Mouse (Mus musculus) heart, postnatal 25 days (tissue): ENCODE data around the gene Poc1a. TPM values are rescaled to one million over a fixed set of nuclear protein-coding genes. Genes with fewer than 3 reads are reported as not detected.

Experiments
- DNase-seq: peaks from one replicate; pipeline ENCODE4 v3.0.0; 2022; ENCODE audit warnings: low spot score
- intact Hi-C: fragments of 180-260 bp; cut with DNase I; formaldehyde crosslinking; loops from one replicate; pipeline ENCODE4 v1.15.1; 2025
- total RNA-seq, 2 experiments: library from RNA; stranded (reverse); gene quantifications; 2 replicates each; pipeline ENCODE4 v1.2.3; 2021

Poc1a gene
- total RNA-seq, 2 experiments from 2014 or later, result 3.3 to 3.4 TPM

- intact Hi-C loops, result no loop called here
- DNase-seq, result no peak
Observed at GRCm38 (mm10) chr9:106293569-106294156, 12.8 kb downstream of the Poc1a start.

GRCm38 (mm10) chr9:106296637-106297174 is 15.8 kb downstream of the Poc1a start:
- no peak for DNase-seq
- intact Hi-C loops, result no loop called here

- no peak for DNase-seq
Observed at GRCm38 (mm10) chr9:106300176-106300803, 19.4 kb downstream of the Poc1a start.

DNA sequence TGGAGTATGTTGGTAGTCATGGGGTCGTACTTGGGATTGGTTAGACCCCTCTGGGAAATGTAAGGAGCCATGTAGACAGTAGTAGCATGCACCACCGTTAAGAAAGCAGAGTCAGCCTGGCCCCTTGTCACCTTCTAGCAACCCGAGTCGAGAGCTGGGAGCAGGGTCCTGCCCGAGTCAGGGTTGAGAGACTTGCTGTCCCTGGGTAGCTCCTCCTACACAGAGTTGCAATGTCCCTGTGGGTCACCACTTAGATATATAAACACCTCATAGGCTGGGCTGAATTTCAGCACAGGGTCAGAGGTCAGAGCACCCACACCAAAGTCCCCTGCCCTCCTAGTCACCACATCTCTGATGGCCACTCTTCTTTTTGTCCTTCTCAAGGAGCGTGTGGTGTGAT is 20.1 kb downstream of the Poc1a start:
- no peak for DNase-seq
- intact Hi-C loops, result no loop called here

More at GRCm38 (mm10) chr9:106300176-106300803, 19.4 kb downstream of the Poc1a start:
- intact Hi-C loops, result no loop called here

GRCm38 (mm10) chr9:106301446-106302080 is 20.7 kb downstream of the Poc1a start:
- no peak for DNase-seq

DNA sequence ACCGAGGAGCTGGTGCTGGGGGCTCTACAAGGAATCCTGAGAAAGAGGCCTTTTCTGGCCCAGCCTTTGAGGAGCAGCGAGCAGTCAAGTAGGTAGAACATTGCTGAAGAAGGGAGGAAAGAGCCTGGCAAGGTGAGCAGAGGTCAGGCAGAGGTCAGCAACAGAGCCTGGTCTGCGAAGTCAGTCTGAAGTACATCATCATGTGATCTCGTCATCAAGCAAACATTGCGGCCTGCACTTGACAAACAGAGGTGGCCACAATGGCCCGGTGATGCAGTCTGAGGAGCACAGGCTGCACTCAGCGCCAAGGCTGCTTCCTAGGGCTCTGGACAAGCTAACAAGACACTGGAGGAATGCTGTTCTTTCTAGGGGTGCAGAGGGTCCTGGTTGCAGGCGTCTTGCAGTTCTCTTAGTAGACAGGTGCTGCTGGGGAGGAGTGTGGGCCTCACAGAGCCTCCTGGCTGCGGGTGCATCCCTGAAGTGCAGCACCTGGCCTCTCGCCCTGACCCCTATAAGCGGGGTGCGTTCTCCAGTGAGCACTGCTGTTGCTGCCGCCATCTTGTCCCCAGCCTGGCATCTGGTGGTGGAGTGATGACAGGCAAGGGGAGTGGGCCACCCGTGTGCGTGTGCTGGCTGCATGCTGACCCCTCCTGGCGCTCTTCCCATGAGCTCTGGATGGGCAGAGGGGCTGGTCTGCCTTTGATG is 21.7 kb downstream of the Poc1a start:
- intact Hi-C loops, result no loop called here
- no peak for DNase-seq

More at GRCm38 (mm10) chr9:106301446-106302080, 20.7 kb downstream of the Poc1a start:
- intact Hi-C loops, result no loop called here

- intact Hi-C loops, result no loop called here
- no peak for DNase-seq
Observed at GRCm38 (mm10) chr9:106303460-106303960, 22.6 kb downstream of the Poc1a start.

DNA sequence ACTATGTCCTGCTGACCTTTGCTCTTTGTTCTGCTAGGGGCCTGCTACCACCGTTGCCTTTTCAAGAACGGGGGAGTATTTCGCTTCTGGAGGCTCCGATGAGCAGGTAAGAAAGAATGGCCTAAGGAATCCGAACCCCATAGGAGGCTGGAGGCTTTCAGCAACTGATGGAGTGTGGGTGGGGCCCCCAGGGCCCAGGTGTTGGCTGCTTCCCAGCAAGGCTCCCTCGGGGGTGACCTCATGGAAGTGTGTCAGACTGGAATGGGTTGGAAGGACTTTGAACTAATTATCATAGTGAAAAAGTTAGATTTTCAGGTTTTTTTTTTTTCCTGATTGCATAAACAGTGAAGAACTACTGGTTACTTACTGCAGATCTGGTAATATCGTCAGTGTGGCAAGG is 24.4 kb downstream of the Poc1a start:
- no peak for DNase-seq
- intact Hi-C loops, result loop anchor here (5.0 kb wide), 2 partner anchors 67 to 172 kb away; partner anchors contain the start of genes Parp3 and Rrp9

GRCm38 (mm10) chr9:106306662-106307351 is 25.9 kb downstream of the Poc1a start:
- DNase-seq, result peak; percentile 62
- intact Hi-C loops, result loop anchor here (1.0 to 5.0 kb wide), 4 partner anchors 38 to 170 kb away; partner anchors contain the start of genes Parp3 and Rrp9

GRCm38 (mm10) chr9:106308151-106308550 is 27.3 kb downstream of the Poc1a start:
- intact Hi-C loops, result loop anchor here (5.0 kb wide), 2 partner anchors 64 to 169 kb away; partner anchors contain the start of genes Parp3 and Rrp9
- no peak for DNase-seq

DNA sequence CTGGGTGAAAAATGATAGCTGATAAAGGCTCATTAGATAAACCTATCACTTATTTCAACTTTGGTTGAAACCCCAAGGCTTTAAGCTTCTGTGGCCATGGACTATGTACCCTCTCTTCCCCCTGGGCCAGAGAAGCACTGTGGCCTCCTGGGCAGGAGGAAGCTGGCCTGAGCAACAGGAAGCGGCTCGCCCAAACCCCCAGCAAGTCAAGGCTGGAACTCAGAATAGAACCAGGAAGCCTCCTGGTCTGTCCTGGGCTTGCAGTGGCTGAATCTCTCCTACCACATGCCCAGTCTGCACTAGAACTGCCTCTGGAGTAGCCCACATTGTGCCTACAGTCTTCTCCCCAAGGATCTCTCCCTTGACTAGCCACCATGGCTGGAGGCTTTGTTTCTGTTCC is 27.7 kb downstream of the Poc1a start:
- peak; percentile 26 for DNase-seq
- intact Hi-C loops, result loop anchor here (5.0 kb wide), 2 partner anchors 64 to 169 kb away; partner anchors contain the start of genes Parp3 and Rrp9

DNA sequence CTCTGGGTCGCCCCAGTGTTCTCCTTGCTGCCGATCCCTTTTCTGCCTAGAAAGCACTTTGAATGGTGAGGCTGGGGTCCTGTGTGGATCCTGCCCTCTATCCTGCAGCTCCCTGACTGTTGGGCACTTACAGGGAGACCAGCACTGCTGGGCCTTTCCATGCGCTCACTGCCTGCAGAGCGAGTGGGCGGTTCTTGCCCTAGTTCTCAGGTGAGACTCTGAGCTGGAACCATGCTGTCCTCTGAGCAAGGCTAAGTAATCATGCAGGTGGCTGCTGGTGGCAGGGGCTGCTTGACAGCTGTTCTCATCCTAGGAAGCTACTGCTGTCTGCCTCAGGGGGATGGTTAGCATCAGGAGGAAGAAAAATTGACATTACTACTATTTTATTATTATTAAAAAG is 28.1 kb downstream of the Poc1a start:
- no peak for DNase-seq
- intact Hi-C loops, result loop anchor here (5.0 kb wide), 2 partner anchors 63 to 168 kb away; partner anchors contain the start of genes Parp3 and Rrp9

GRCm38 (mm10) chr9:106309859-106310258 is 29.0 kb downstream of the Poc1a start:
- DNase-seq, result no peak
- intact Hi-C loops, result loop anchor here (5.0 kb wide), 2 partner anchors 62 to 167 kb away; partner anchors contain the start of genes Parp3 and Rrp9

GRCm38 (mm10) chr9:106311625-106312191 is 30.8 kb downstream of the Poc1a start:
- DNase-seq, result no peak
- intact Hi-C loops, result no loop called here

DNA sequence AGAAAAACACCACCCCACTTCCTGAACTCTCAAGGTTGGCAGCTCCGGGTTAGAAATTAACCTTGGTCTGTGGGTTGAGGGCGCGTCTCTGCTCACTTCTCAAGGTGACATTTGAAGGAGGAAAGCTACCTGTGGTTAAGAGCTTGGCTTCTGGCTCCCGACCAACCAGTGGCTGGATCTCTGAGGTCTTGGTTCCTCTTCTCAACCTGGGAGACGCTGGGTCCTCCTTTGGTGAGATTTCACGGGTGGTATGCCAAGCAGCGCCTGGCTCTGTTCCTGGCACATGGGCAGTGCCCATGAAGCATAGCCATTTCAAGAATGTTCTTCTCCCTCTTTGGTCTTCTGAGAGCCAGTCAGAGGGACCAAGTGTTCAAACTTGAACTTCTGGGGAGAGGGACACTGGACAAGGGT is 32.1 kb downstream of the Poc1a start:
- DNase-seq, result no peak
- intact Hi-C loops, result no loop called here

DNA sequence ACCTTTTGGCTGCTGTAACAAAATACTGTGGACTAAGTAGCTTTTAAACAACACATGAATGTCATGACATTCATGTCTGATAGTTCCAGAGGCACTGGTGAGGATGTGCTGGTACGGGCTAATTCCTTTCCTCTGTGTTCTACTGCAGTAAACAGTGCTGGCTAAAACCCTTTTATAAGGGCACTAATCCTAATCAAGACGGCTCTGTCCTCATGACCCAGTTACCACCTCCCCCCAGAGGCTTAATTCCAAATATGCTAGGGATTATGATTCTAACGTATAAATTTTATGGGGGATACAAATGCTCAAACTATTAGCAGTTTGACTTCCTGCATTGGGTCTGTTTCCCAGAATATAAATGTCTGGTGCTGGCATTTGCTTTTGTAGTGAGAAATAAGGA is 33.3 kb downstream of the Poc1a start:
- no peak for DNase-seq
- intact Hi-C loops, result no loop called here

DNA sequence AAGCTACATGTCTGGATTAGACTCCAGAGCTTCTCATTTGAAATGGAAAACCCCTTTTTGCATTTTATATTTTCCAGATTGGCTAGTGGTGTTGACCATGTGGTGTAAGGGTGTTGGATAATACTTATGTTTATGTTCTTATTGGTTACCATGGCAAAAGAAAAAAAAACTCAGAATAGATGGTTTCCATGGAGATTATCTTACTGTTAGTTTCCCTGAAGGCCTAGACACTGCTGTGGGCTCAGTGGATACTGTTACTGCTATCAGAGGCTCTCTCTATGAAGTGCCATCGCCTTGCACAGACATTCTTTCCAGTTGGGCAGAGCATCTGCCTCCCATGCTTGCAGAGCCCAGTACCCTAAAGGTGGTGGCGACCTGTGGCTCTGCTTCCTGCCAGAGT is 37.2 kb downstream of the Poc1a start:
- no peak for DNase-seq
- intact Hi-C loops, result no loop called here

- no peak for DNase-seq
Observed at GRCm38 (mm10) chr9:106319095-106319494, 38.2 kb downstream of the Poc1a start.

DNA sequence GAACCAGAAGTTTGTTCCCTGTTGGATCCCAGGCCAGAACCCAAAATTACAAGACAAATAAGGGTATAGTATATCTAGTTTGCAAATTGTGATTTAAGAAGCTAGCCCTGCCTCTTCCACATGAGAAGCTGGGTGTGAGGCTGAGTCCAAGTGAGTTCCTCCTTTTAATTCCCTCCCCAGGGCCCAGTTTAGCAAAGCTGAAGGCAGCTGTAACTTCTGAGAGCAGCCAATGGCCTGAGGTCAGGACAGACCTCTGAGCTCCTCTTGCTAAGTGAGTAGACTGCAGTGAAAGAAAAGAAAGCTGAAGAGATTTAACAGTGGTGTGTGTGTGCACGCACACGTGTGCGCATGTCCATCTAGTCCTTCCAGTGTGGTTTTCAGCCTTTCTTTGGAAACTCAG is 41.6 kb downstream of the Poc1a start:
- DNase-seq, result no peak
- intact Hi-C loops, result no loop called here

More at GRCm38 (mm10) chr9:106319095-106319494, 38.2 kb downstream of the Poc1a start:
- intact Hi-C loops, result no loop called here
